Mouse (Mus musculus): ENCODE measurements around the gene Wsb1. TPM values are rescaled to one million over a fixed set of nuclear protein-coding genes. Genes with fewer than 3 reads are reported as not detected.
"Not testable (repeated sequence)": the region's sequence is repeated elsewhere in the genome, so short reads cannot be mapped to it uniquely, and the experiment has no call there.

Gene Wsb1
- polyA plus RNA-seq, 1 experiment from 2014 or later = 203 TPM

- Histone ChIP-seq H3K4me1 (peaks cover 34% of the 10 kb centered on the region), H3K9me3 (peaks cover 2% of the 10 kb centered on the region; the same call in 1 of the 2 replicates), H3K27me3 (ENCODE audit: insufficient read depth, poor library complexity, severe bottlenecking) (no peaks in the 10 kb centered on the region), H3K4me3 (no peak overlapping the region), H3K36me3 (no peaks in the 10 kb centered on the region), H3K27ac (peak overlapping the region; percentile 42)
- 77% methylated on average over 7 of the region's 7 CpGs for WGBS
- DNase-seq (ENCODE audit: low spot score) = no peak
Observed at GRCm38 (mm10) chr11:79288278-79288843, 33.9 kb upstream of the Wsb1 start.

GRCm38 (mm10) chr11:79287447-79287846, 33.0 kb upstream of the Wsb1 start:
- Histone ChIP-seq H3K9me3 (peaks cover 2% of the 10 kb centered on the region; the same call in 1 of the 2 replicates), H3K4me1 (peaks cover 34% of the 10 kb centered on the region), H3K36me3 (no peaks in the 10 kb centered on the region), H3K27ac (no peak overlapping the region), H3K27me3 (ENCODE audit: insufficient read depth, poor library complexity, severe bottlenecking) (no peaks in the 10 kb centered on the region), H3K4me3 (no peak overlapping the region)
- WGBS = 70% methylated on average over 6 of the region's 6 CpGs
- DNase-seq (ENCODE audit: low spot score) = no peak

GRCm38 (mm10) chr11:79286305-79286799, 31.9 kb upstream of the Wsb1 start:
- peaks cover 38% of the 10 kb centered on the region for H3K4me1 ChIP-seq
- peak overlapping the region; percentile 81 for H3K27ac ChIP-seq
- H3K4me3 ChIP-seq = no peak overlapping the region; the same call in 1 of the 2 replicates
- H3K27me3 ChIP-seq (ENCODE audit: insufficient read depth, poor library complexity, severe bottlenecking) = no peaks in the 10 kb centered on the region
- H3K9me3 ChIP-seq = peaks cover 2% of the 10 kb centered on the region; the same call in 1 of the 2 replicates
- no peaks in the 10 kb centered on the region for H3K36me3 ChIP-seq
- 27% methylated on average over 9 of the region's 9 CpGs for WGBS
- DNase-seq (ENCODE audit: low spot score) = no peak

GRCm38 (mm10) chr11:79283350-79284030, 29.0 kb upstream of the Wsb1 start:
- H3K9me3 ChIP-seq = peaks cover 2% of the 10 kb centered on the region; the same call in 1 of the 2 replicates
- H3K4me3 ChIP-seq = no peak overlapping the region
- no peaks in the 10 kb centered on the region for H3K27me3 ChIP-seq (ENCODE audit: insufficient read depth, poor library complexity, severe bottlenecking)
- H3K27ac ChIP-seq = no peak overlapping the region
- WGBS = 85% methylated on average over 4 of the region's 4 CpGs
- H3K36me3 ChIP-seq = no peaks in the 10 kb centered on the region
- no peak for DNase-seq (ENCODE audit: low spot score)
- H3K4me1 ChIP-seq = peaks cover 27% of the 10 kb centered on the region

GRCm38 (mm10) chr11:79281396-79281795, 26.9 kb upstream of the Wsb1 start:
- Histone ChIP-seq H3K27me3 (ENCODE audit: insufficient read depth, poor library complexity, severe bottlenecking) (no peaks in the 10 kb centered on the region), H3K9me3 (peaks cover 2% of the 10 kb centered on the region; the same call in 1 of the 2 replicates), H3K27ac (no peak overlapping the region), H3K4me1 (peaks cover 11% of the 10 kb centered on the region), H3K36me3 (no peaks in the 10 kb centered on the region), H3K4me3 (no peak overlapping the region)
- DNase-seq (ENCODE audit: low spot score) = no peak
- 50% methylated on average over 5 of the region's 5 CpGs for WGBS

- H3K27ac ChIP-seq = peak overlapping the region; percentile 9; the same call in 1 of the 2 replicates
- peaks cover 2% of the 10 kb centered on the region; the same call in 1 of the 2 replicates for H3K9me3 ChIP-seq
- no peak overlapping the region for H3K4me3 ChIP-seq
- no peaks in the 10 kb centered on the region for H3K36me3 ChIP-seq
- no peaks in the 10 kb centered on the region for H3K27me3 ChIP-seq (ENCODE audit: insufficient read depth, poor library complexity, severe bottlenecking)
- WGBS = 65% methylated on average over 2 of the region's 2 CpGs
- 0 out of 2 replicates have a peak, but pooled peaks cover 4% of the 10 kb centered on the region for H3K4me1 ChIP-seq
- no peak for DNase-seq (ENCODE audit: low spot score)
Observed at GRCm38 (mm10) chr11:79279732-79280405, 25.4 kb upstream of the Wsb1 start.

GRCm38 (mm10) chr11:79273757-79274156, 19.3 kb upstream of the Wsb1 start:
- Histone ChIP-seq H3K36me3 (no peaks in the 10 kb centered on the region), H3K9me3 (no peaks in the 10 kb centered on the region), H3K4me1 (no peaks in the 10 kb centered on the region), H3K27ac (no peak overlapping the region), H3K27me3 (ENCODE audit: insufficient read depth, poor library complexity, severe bottlenecking) (no peaks in the 10 kb centered on the region), H3K4me3 (no peak overlapping the region)
- no peak for DNase-seq (ENCODE audit: low spot score)
- WGBS = 60% methylated on average over 4 of the region's 4 CpGs

GRCm38 (mm10) chr11:79273039-79273438, 18.6 kb upstream of the Wsb1 start:
- Histone ChIP-seq H3K27me3 (ENCODE audit: insufficient read depth, poor library complexity, severe bottlenecking) (no peaks in the 10 kb centered on the region), H3K27ac (no peak overlapping the region), H3K9me3 (no peaks in the 10 kb centered on the region), H3K4me3 (no peak overlapping the region), H3K36me3 (no peaks in the 10 kb centered on the region), H3K4me1 (no peaks in the 10 kb centered on the region)
- DNase-seq (ENCODE audit: low spot score) = no peak
- WGBS = 68% methylated on average over 4 of the region's 4 CpGs

- Histone ChIP-seq H3K27ac (peak overlapping the region; percentile 32; the same call in 1 of the 2 replicates), H3K4me3 (no peak overlapping the region), H3K9me3 (no peaks in the 10 kb centered on the region), H3K27me3 (ENCODE audit: insufficient read depth, poor library complexity, severe bottlenecking) (no peaks in the 10 kb centered on the region), H3K4me1 (peaks cover 5% of the 10 kb centered on the region; the same call in 1 of the 2 replicates), H3K36me3 (no peaks in the 10 kb centered on the region)
- DNase-seq (ENCODE audit: low spot score) = no peak
- WGBS = 41% methylated on average over 1 of the region's 1 CpGs
Observed at GRCm38 (mm10) chr11:79267171-79267570, 12.7 kb upstream of the Wsb1 start.

GRCm38 (mm10) chr11:79264376-79264775, 9.9 kb upstream of the Wsb1 start:
- H3K9me3 ChIP-seq = no peaks in the 10 kb centered on the region
- H3K27ac ChIP-seq = 0 out of 2 replicates have a peak overlapping the region, but pooled peaks have one; percentile 30
- peaks cover 5% of the 10 kb centered on the region; the same call in 1 of the 2 replicates for H3K4me1 ChIP-seq
- H3K27me3 ChIP-seq (ENCODE audit: insufficient read depth, poor library complexity, severe bottlenecking) = no peaks in the 10 kb centered on the region
- no peaks in the 10 kb centered on the region for H3K36me3 ChIP-seq
- H3K4me3 ChIP-seq = no peak overlapping the region
- no peak for DNase-seq (ENCODE audit: low spot score)
- 33% methylated on average over 3 of the region's 3 CpGs for WGBS

- H3K27ac ChIP-seq; H3K4me1 ChIP-seq; H3K27me3 ChIP-seq (ENCODE audit: insufficient read depth, poor library complexity, severe bottlenecking); H3K9me3 ChIP-seq; DNase-seq (ENCODE audit: low spot score); H3K36me3 ChIP-seq; H3K4me3 ChIP-seq: not testable (repeated sequence)
- WGBS = 89% methylated on average over 4 of the region's 4 CpGs
Observed at GRCm38 (mm10) chr11:79260126-79260525, 5.7 kb upstream of the Wsb1 start.

- Histone ChIP-seq H3K36me3 (no peaks in the 10 kb centered on the region), H3K27me3 (ENCODE audit: insufficient read depth, poor library complexity, severe bottlenecking) (no peaks in the 10 kb centered on the region), H3K27ac (no peak overlapping the region), H3K4me3 (no peak overlapping the region), H3K9me3 (no peaks in the 10 kb centered on the region), H3K4me1 (no peaks in the 10 kb centered on the region)
- WGBS = 53% methylated on average over 6 of the region's 6 CpGs
- DNase-seq (ENCODE audit: low spot score) = no peak
Observed at GRCm38 (mm10) chr11:79258738-79259137, 4.3 kb upstream of the Wsb1 start.
